Mouse (Mus musculus): ENCODE results near the gene Ywhaq.

DNA sequence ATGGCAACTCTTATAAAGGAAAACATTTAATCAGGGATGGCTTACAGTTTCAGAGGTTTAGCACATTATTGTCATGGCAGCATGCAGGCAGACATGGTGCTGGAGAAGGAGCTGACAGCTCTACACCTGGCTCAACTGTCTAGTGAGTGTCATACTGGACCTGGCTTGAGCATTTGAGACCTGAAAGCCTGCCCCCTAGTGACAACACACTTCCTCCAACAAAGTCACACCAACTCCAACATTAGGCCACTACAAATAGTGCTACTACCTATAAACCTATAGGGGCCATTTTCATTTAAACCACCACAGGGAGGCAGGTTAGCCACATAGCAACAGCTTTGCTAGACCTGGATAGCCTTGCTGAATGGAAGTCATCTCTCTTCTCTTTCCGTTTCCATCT lies 24.4 kb upstream of the Ywhaq start:
- TF ChIP-seq POLR2A (IDR thresholded peaks at IDR 0.05; ENCODE audit: borderline replicate concordance, low read depth, low read length) (no peak), CTCF (IDR thresholded peaks at IDR 0.05; ENCODE audit: low read depth, low read length) (no peak)
